Mouse (Mus musculus) liver, adult 10 weeks (tissue): ENCODE results near the gene Exoc5. TPM values are rescaled to one million over a fixed set of nuclear protein-coding genes. Genes with fewer than 3 reads are reported as not detected.

Source experiments
- polyA plus RNA-seq: library from polyadenylated mRNA; stranded (reverse); fragments of 350-450 nt; fragmentation: Illumina TruSeq; extraction: RNeasy Lipid Tissue Mini Kit (QIAGEN cat#74804); gene quantifications from one replicate; pipeline ENCODE4 v1.2.3, GENCODE M21; 2014; ENCODE audit warnings: low read depth, low replicate concordance

The Exoc5 gene
- polyA plus RNA-seq: 32.7 TPM

DNA sequence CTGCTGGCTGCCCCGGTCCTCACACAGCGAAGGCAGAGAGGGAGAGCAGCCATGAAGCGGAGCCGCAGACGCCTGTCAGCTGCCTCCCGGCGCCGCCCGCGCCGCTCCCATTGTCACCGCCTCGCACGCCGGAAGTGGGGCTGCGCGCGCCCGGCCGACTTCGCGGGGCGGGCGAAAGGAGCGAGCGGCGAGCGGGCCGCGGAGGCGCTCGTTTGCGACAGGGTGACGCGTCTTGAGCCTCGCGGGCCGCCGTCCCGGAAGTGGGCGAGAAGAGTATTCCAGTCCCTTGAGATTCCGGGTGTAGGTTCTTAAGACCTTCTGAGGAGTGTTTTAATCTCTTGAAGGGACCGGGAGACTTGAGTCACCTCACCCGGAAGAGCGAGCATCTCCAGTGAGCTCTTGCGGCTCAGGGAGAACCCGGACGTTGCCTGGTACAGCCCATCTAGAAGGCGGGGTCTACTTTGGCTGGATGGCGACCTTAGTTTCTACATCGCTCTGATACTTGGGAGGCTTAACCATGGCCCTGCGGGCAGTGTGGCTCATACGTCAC, at the start of gene Exoc5:
Gene Exoc5 (minus strand): TSS at position 380 of the 550 bp plus-strand sequence.

DNA sequence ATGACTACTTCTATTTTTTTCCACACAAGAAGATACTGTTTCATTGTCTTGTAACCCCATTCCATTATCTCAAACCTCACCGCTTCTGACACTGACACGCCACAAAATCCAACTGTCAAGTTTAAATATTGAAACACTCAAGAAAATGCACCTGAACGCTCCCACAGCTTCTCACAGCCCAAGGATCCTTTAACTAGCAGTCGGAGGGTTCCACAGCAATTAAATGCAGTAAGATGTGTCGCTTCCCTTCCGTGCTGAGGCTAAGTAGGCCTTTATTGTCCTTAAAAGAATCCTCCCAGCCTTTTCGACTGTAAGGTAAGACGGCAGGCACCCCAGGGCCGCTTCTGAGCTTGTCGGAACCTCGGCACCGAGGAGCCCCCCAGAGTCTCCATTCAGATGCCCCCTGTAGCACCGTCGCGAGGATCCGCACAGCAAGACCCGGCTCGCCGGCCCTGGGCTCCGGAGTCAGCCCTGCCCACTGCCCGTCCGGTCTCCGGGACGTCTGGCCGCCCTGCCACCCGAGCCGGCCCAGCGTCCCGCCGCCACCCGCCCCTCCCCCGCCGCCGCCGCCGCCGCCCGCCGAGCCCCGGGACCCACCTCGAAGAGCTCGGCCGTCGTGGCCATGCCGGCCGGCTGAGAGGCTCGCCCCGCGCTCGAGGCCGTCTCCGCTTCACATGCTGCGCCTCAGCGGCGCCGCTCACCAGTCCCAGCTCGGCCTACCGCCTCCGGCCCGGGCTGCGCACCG, 752 bp downstream of the Exoc5 start, which contains the start of gene Ap5m1:
Gene Ap5m1 (plus strand): TSS at position 569 of the 745 bp plus-strand sequence.

Other genes starting within 250 kb of the Exoc5 start
- 26.3 TPM for gene Ap5m1, start 556 bp downstream of the Exoc5 start, polyA plus RNA-seq
- gene Naa30, start 105.6 kb upstream of the Exoc5 start, polyA plus RNA-seq: 36.5 TPM
- 3.7 TPM for gene ccdc198, start 178.8 kb upstream of the Exoc5 start, polyA plus RNA-seq